Mouse (Mus musculus) Patski (cell line): ENCODE measurements around the gene Smim7. TPM values are rescaled to one million over a fixed set of nuclear protein-coding genes. Genes with fewer than 3 reads are reported as not detected.

Experiments
- ATAC-seq: fragments of 100-300 bp; one replicate; pipeline ENCODE4 v1.8.0; 2021
- CTCF ChIA-PET: fragments of 350-600 bp; sonication (Branson Sonifier 250); formaldehyde crosslinking; loops from one replicate; lab custom pipeline; 2022; ENCODE audit warnings: inconsistent platforms; lab: Charles Lee
- POLR2A ChIA-PET: fragments of 350-600 bp; sonication (Branson Sonifier 250); formaldehyde crosslinking; loops from one replicate; lab custom pipeline; 2022; ENCODE audit warnings: antibody characterized with exemption, inconsistent platforms; lab: Charles Lee
- DNase-seq: peaks from one replicate; pipeline ENCODE4 v3.0.0-alpha.2; 2011; ENCODE audit warnings: low read depth, low spot score
- H3K27me3 ChIP-seq: fragments of 371-371 bp; one replicate; pipeline ENCODE4 v1.5.1; 2021
- CTCF ChIP-seq: fragments of 100-300 bp; IDR thresholded peaks from one replicate; pipeline ENCODE4 v1.5.1; 2021
- in situ Hi-C: fragments of 300-500 bp; cut with MboI; formaldehyde crosslinking; loops from 3 replicates; pipeline ENCODE4 v1.11.1; 2018; ENCODE audit warnings: low pct_unique_long_range_greater_than_20kb, mixed read lengths
- polyA plus RNA-seq: library from polyadenylated mRNA; unstranded; gene quantifications from one replicate; pipeline ENCODE4 v1.2.3, GENCODE M21; 2021

The Smim7 gene
- polyA plus RNA-seq, 1 experiment from 2014 or later, result 83.7 TPM

- CTCF ChIA-PET, result interaction anchor here (1.0 kb wide), 1 partner anchor 11 kb away, joined by 3 read pairs; no protein-coding TSS in a partner anchor
- in situ Hi-C loops, result loop anchor here (5.0 kb wide), 1 partner anchor 51 kb away; no protein-coding TSS in a partner anchor
- TF ChIP-seq CTCF, result no peak
- DNase-seq (peak; percentile 94), ATAC-seq (peak; percentile 94)
- POLR2A ChIA-PET, result interaction anchor here (0.8 kb wide), 2 partner anchors 36 to 72 kb away, joined by 3 read pairs; no protein-coding TSS in a partner anchor
- no peaks in the 10 kb centered on the region for H3K27me3 ChIP-seq
Measured at GRCm38 (mm10) chr8:72547802-72548643, 22.9 kb downstream of the Smim7 start, which contains the start of gene Med26. TSS of gene Med26 (minus strand) at chr8:72548270.

- DNase-seq, result no peak
- in situ Hi-C loops, result loop anchor here (5.0 kb wide), 1 partner anchor 50 kb away; no protein-coding TSS in a partner anchor
- POLR2A ChIA-PET, result interaction anchor here (0.8 kb wide), 1 partner anchor 35 kb away, joined by 3 read pairs; no protein-coding TSS in a partner anchor
Measured at GRCm38 (mm10) chr8:72547122-72547801, 23.6 kb downstream of the Smim7 start.

GRCm38 (mm10) chr8:72539234-72539633, 31.7 kb downstream of the Smim7 start:
- POLR2A ChIA-PET, result interaction anchor here (0.6 kb wide), 1 partner anchor 25 kb away, joined by 3 read pairs; no protein-coding TSS in a partner anchor
- DNase-seq (no peak), ATAC-seq (no peak)
- CTCF ChIA-PET, result interaction anchor here (0.7 to 1.2 kb wide), 2 partner anchors 9 to 40 kb away, joined by 3 read pairs; no protein-coding TSS in a partner anchor
- in situ Hi-C loops, result no loop called here
- TF ChIP-seq CTCF, result no peak
- no peaks in the 10 kb centered on the region for H3K27me3 ChIP-seq

More at GRCm38 (mm10) chr8:72547122-72547801, 23.6 kb downstream of the Smim7 start:
- TF ChIP-seq CTCF, result no peak
- CTCF ChIA-PET, result no interaction called here
- no peaks in the 10 kb centered on the region for H3K27me3 ChIP-seq
- ATAC-seq, result no peak

- H3K27me3 ChIP-seq, result no peaks in the 10 kb centered on the region
- ChIA-PET CTCF (no interaction called here), POLR2A (no interaction called here)
- ATAC-seq, result no peak
- no peak for DNase-seq
- in situ Hi-C loops, result no loop called here
- TF ChIP-seq CTCF, result no peak
Measured at GRCm38 (mm10) chr8:72534888-72535287, 36.0 kb downstream of the Smim7 start.

GRCm38 (mm10) chr8:72532103-72532502, 38.8 kb downstream of the Smim7 start:
- DNase-seq (no peak), ATAC-seq (no peak)
- H3K27me3 ChIP-seq, result no peaks in the 10 kb centered on the region
- in situ Hi-C loops, result no loop called here
- no peak for TF ChIP-seq CTCF
- ChIA-PET CTCF (no interaction called here), POLR2A (no interaction called here)

GRCm38 (mm10) chr8:72521888-72522287, 49.0 kb downstream of the Smim7 start:
- ATAC-seq (no peak), DNase-seq (no peak)
- POLR2A ChIA-PET, result interaction anchor here (0.6 kb wide), 1 partner anchor 9 kb away, joined by 5 read pairs; no protein-coding TSS in a partner anchor
- H3K27me3 ChIP-seq, result no peaks in the 10 kb centered on the region
- no peak for TF ChIP-seq CTCF
- CTCF ChIA-PET, result interaction anchor here (1.1 to 1.5 kb wide), 4 partner anchors 9 to 14 kb away, joined by 3 to 4 read pairs (median 3); no protein-coding TSS in a partner anchor
- in situ Hi-C loops, result no loop called here

- TF ChIP-seq CTCF, result no peak
- CTCF ChIA-PET, result interaction anchor here (0.7 kb wide), 1 partner anchor 23 kb away, joined by 3 read pairs; no protein-coding TSS in a partner anchor
- in situ Hi-C loops, result no loop called here
- ATAC-seq (no peak), DNase-seq (no peak)
- POLR2A ChIA-PET, result no interaction called here
- H3K27me3 ChIP-seq, result no peaks in the 10 kb centered on the region
Measured at GRCm38 (mm10) chr8:72517421-72517988, 53.4 kb downstream of the Smim7 start.

Other genes with a start within 250 kb of the Smim7 start
- 63.4 TPM for gene Eps15l1, start 149.6 kb downstream of the Smim7 start, polyA plus RNA-seq
- gene Calr3, start 127.2 kb downstream of the Smim7 start, polyA plus RNA-seq, result 7.1 TPM
- gene 1700030K09Rik, start 127.2 kb downstream of the Smim7 start, polyA plus RNA-seq, result 11.3 TPM
- gene Cherp, start 95.9 kb downstream of the Smim7 start, polyA plus RNA-seq, result 61.6 TPM
- gene Slc35e1, start 78.5 kb downstream of the Smim7 start, polyA plus RNA-seq, result 40.3 TPM
- gene Med26, start 22.8 kb downstream of the Smim7 start, polyA plus RNA-seq, result 9.8 TPM
- gene Tmem38a, start 967 bp upstream of the Smim7 start, polyA plus RNA-seq, result 23.0 TPM
- gene Nwd1, start 75.6 kb upstream of the Smim7 start, polyA plus RNA-seq, result 0.05 TPM
- gene Sin3b, start 152.2 kb upstream of the Smim7 start, polyA plus RNA-seq, result 194 TPM
- gene F2rl3, start 190.8 kb upstream of the Smim7 start, polyA plus RNA-seq, result 0.09 TPM